Mouse (Mus musculus): ENCODE measurements around the gene Elfn2. TPM values are rescaled to one million over a fixed set of nuclear protein-coding genes. Genes with fewer than 3 reads are reported as not detected.

Gene Elfn2
- polyA plus RNA-seq (2015; fragmentation: Nextera tagmentation; extraction: Ambion mirVana) = 3.0 and 3.3 TPM in 2 replicates

DNA sequence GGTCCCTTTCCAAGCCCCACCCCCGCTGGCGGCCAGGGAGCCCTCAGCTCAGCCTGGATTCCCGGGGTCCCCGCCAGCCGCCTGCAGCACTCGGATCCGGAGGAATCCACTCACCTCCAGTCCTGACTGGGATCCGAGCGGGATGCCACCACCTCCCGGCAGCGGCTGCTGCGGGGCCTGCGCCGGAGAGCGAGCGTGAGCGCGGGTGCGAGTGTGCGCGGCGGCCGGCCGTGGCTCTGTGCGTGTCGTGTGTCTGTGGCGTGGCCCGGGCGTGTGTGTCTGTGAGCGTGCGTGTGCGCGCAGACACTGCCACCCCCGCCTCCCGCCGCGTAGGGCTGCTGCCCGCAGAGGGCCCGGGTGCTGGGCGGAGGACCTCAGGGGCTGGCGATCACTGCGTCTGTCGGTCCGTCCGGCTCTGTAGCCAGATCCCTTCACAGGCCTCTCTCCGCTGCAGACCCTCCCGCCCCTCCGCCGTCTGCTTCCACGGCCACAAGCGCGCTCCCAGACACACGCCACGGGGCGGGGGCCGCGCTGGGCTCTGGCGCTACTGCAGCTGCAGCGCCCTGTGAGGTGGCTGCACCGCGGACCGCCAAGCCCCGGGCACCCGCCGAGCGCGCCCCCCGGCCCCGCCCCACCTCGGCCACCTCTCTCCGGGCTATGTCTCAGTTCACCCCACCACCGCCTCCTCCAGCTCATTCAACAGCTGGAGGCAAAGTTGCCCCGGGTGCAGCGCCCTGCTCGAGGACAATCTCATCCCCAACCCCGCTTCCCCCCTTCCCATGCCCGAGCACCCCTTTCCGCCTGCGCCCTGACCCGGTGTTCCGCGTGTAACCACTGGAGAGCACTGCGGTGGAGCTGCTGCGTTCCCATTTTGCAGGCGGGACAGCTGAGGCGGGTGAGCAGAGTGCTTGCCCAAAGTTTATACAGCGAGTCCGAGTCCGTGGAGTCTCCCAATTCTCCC lies at the start of gene Elfn2:
Gene Elfn2, minus strand, starts transcription at position 482 of the 961 bp plus-strand sequence.
- peak within 1 kb of the TSS; percentile 73 for H3K9ac ChIP-seq (replicated peaks)
- H3K27me3 ChIP-seq = peaks cover 76% of the 10 kb centered on the region
- ATAC-seq = peak; percentile 59
- H3K4me1 ChIP-seq (replicated peaks) = peaks cover 49% of the 10 kb centered on the region
- peak within 1 kb of the TSS; percentile 50 for H3K4me3 ChIP-seq (replicated peaks)
- peak within 1 kb of the TSS; percentile 41; the same call in 1 of the 2 replicates for H3K27ac ChIP-seq
- no peaks in the 10 kb centered on the region for H3K9me3 ChIP-seq
- H3K36me3 ChIP-seq = no peaks in the 10 kb centered on the region
- peak within 1 kb of the TSS; percentile 77 for H3K4me2 ChIP-seq (replicated peaks)
- 1% methylated on average over 85 of the region's 89 CpGs for WGBS

DNA sequence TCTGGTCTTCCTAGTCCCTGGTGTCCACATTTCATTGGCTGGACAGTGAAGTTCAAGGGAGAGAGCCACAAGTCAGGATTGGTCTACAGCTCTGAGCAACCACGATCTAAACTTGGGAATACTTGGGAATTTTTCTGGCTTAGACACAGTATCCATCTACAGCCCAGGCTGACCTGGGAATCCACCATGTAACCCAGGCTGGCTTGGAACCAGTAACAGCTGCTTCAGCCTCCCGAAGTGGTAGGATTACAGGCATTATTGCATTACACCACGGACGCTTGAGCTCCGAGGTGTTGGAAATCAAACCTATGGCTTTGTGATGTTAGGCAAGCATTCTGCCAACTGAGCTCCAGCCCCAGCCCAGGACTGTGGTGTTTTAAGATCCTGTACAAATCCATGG lies 45.1 kb upstream of the Elfn2 start:
- Histone ChIP-seq H3K9ac (replicated peaks) (no peak overlapping the region), H3K4me3 (replicated peaks) (no peak overlapping the region), H3K4me1 (replicated peaks) (peaks cover 45% of the 10 kb centered on the region), H3K27ac (peak overlapping the region; percentile 62), H3K36me3 (peaks cover 46% of the 10 kb centered on the region), H3K9me3 (no peaks in the 10 kb centered on the region), H3K4me2 (replicated peaks) (no peak overlapping the region), H3K27me3 (no peaks in the 10 kb centered on the region)
- peak; percentile 3; the same call in 1 of the 2 replicates for ATAC-seq
- WGBS = 73% methylated on average over 5 of the region's 5 CpGs

DNA sequence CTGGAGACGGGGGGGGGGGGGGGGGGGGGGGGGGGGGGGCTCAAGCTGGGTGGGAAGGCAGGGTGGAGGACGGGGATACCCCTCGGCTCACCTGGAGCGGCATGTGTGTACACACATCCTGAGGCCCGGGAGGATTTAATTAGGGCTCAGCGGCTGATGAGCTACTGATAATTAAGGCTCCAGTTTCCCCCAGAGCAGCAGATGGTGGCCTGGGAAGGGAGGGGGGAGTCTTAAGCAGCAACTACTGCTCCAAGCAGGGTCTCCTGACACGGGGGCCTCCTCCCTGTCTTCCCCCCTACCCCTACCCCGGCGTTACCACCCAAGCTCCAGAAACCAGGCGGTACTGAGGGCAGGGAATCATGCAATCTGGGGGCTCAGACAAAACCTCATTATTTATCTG lies 44.6 kb upstream of the Elfn2 start:
- Histone ChIP-seq H3K4me1 (replicated peaks) (peaks cover 41% of the 10 kb centered on the region), H3K4me3 (replicated peaks) (no peak overlapping the region), H3K27ac (peak overlapping the region; percentile 62), H3K9ac (replicated peaks) (no peak overlapping the region), H3K9me3 (no peaks in the 10 kb centered on the region), H3K27me3 (no peaks in the 10 kb centered on the region), H3K4me2 (replicated peaks) (no peak overlapping the region), H3K36me3 (peaks cover 48% of the 10 kb centered on the region)
- WGBS = 15% methylated on average over 9 of the region's 10 CpGs
- ATAC-seq = peak; percentile 58

GRCm38 (mm10) chr15:78761112-78761511 lies 42.5 kb upstream of the Elfn2 start:
- no peak overlapping the region for H3K4me3 ChIP-seq (replicated peaks)
- 84% methylated on average over 13 of the region's 13 CpGs for WGBS
- no peaks in the 10 kb centered on the region for H3K27me3 ChIP-seq
- H3K9ac ChIP-seq (replicated peaks) = no peak overlapping the region
- H3K9me3 ChIP-seq = no peaks in the 10 kb centered on the region
- no peak overlapping the region for H3K4me2 ChIP-seq (replicated peaks)
- no peak overlapping the region for H3K27ac ChIP-seq
- peaks cover 47% of the 10 kb centered on the region for H3K36me3 ChIP-seq
- ATAC-seq = no peak
- peaks cover 27% of the 10 kb centered on the region for H3K4me1 ChIP-seq (replicated peaks)

GRCm38 (mm10) chr15:78758132-78758531 lies 39.6 kb upstream of the Elfn2 start:
- ATAC-seq = no peak
- WGBS = 90% methylated on average over 6 of the region's 6 CpGs

GRCm38 (mm10) chr15:78755966-78756725 lies 37.6 kb upstream of the Elfn2 start:
- 84% methylated on average over 12 of the region's 12 CpGs for WGBS

More at GRCm38 (mm10) chr15:78758132-78758531, 39.6 kb upstream of the Elfn2 start:
- Histone ChIP-seq H3K36me3 (peaks cover 43% of the 10 kb centered on the region), H3K27me3 (no peaks in the 10 kb centered on the region), H3K9me3 (no peaks in the 10 kb centered on the region), H3K9ac (replicated peaks) (no peak overlapping the region), H3K27ac (no peak overlapping the region), H3K4me2 (replicated peaks) (no peak overlapping the region), H3K4me3 (replicated peaks) (no peak overlapping the region), H3K4me1 (replicated peaks) (peaks cover 25% of the 10 kb centered on the region)

GRCm38 (mm10) chr15:78755226-78755625 lies 36.7 kb upstream of the Elfn2 start:
- Histone ChIP-seq H3K4me3 (replicated peaks) (no peak overlapping the region), H3K4me2 (replicated peaks) (no peak overlapping the region), H3K9me3 (no peaks in the 10 kb centered on the region), H3K9ac (replicated peaks) (no peak overlapping the region), H3K36me3 (peaks cover 32% of the 10 kb centered on the region), H3K27me3 (no peaks in the 10 kb centered on the region), H3K27ac (peak overlapping the region; percentile 48; the same call in 1 of the 2 replicates), H3K4me1 (replicated peaks) (peaks cover 33% of the 10 kb centered on the region)
- ATAC-seq = no peak
- 76% methylated on average over 3 of the region's 3 CpGs for WGBS

More at GRCm38 (mm10) chr15:78755966-78756725, 37.6 kb upstream of the Elfn2 start:
- no peak overlapping the region for H3K4me2 ChIP-seq (replicated peaks)
- ATAC-seq = no peak
- H3K4me1 ChIP-seq (replicated peaks) = peaks cover 24% of the 10 kb centered on the region
- H3K4me3 ChIP-seq (replicated peaks) = no peak overlapping the region
- H3K9me3 ChIP-seq = no peaks in the 10 kb centered on the region
- no peak overlapping the region for H3K27ac ChIP-seq
- no peak overlapping the region for H3K9ac ChIP-seq (replicated peaks)
- H3K36me3 ChIP-seq = peaks cover 34% of the 10 kb centered on the region
- no peaks in the 10 kb centered on the region for H3K27me3 ChIP-seq

DNA sequence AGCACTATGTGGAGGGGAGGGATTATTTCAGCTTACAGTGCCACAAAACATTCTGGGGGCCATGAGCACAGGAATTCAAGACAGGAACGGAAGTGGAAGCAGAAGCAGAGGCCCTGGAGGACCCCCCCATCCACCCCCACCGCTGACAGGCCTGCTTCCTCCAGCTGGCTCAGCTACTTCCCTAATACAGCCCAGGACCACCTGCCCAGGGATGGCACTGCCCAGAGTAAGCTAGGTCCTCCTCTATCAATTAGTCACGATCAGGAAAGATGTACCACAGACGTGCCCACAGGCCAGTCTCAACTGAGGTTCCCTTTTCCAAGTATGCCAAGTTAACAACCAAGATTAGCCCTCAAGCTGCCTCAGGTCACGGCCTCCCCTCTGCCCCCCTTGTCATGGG lies 35.6 kb upstream of the Elfn2 start:
- Histone ChIP-seq H3K4me1 (replicated peaks) (peaks cover 35% of the 10 kb centered on the region), H3K36me3 (peaks cover 22% of the 10 kb centered on the region), H3K9ac (replicated peaks) (no peak overlapping the region), H3K27ac (peak overlapping the region; percentile 48), H3K4me3 (replicated peaks) (no peak overlapping the region), H3K27me3 (no peaks in the 10 kb centered on the region), H3K9me3 (no peaks in the 10 kb centered on the region), H3K4me2 (replicated peaks) (no peak overlapping the region)
- ATAC-seq = no peak
- WGBS = 85% methylated on average over 5 of the region's 5 CpGs

DNA sequence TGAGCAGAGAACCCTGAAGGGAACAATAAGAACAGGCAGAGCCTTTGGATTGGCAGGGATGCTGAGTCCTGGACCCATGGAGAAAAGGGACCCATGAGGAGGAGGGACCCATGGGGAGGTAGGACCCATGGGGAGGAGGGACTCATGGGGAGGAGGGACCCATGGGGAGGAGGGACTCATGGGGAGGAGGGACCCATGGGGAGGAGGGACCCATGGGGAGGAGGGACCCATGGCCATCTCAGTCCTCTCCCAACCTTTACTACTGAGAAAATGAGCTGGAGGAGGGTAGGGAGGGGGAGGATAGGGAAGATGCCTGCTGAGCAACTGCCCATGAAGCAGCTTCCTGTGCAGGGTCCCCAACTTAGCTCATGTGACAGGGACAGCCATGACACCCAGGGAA lies 34.4 kb upstream of the Elfn2 start:
- H3K9ac ChIP-seq (replicated peaks) = no peak overlapping the region
- no peak overlapping the region for H3K4me2 ChIP-seq (replicated peaks)
- ATAC-seq = no peak
- no peaks in the 10 kb centered on the region for H3K27me3 ChIP-seq
- H3K9me3 ChIP-seq = no peaks in the 10 kb centered on the region
- H3K4me1 ChIP-seq (replicated peaks) = peaks cover 35% of the 10 kb centered on the region
- H3K4me3 ChIP-seq (replicated peaks) = no peak overlapping the region
- peaks cover 13% of the 10 kb centered on the region for H3K36me3 ChIP-seq
- H3K27ac ChIP-seq = no peak overlapping the region

- Histone ChIP-seq H3K9me3 (no peaks in the 10 kb centered on the region), H3K4me1 (replicated peaks) (peaks cover 35% of the 10 kb centered on the region), H3K36me3 (no peaks in the 10 kb centered on the region), H3K4me3 (replicated peaks) (no peak overlapping the region), H3K27me3 (no peaks in the 10 kb centered on the region), H3K4me2 (replicated peaks) (no peak overlapping the region), H3K9ac (replicated peaks) (no peak overlapping the region), H3K27ac (peak overlapping the region; percentile 44)
- 42% methylated on average over 6 of the region's 6 CpGs for whole genome bisulfite sequencing
- peak; percentile 31; the same call in 1 of the 2 replicates for ATAC-seq
These were observed 32.2 kb upstream of the Elfn2 start for GRCm38 (mm10) chr15:78750608-78751350.

- no peak for ATAC-seq
- Histone ChIP-seq H3K27ac (no peak overlapping the region), H3K36me3 (no peaks in the 10 kb centered on the region), H3K9ac (replicated peaks) (no peak overlapping the region), H3K4me2 (replicated peaks) (no peak overlapping the region), H3K9me3 (no peaks in the 10 kb centered on the region), H3K4me1 (replicated peaks) (peaks cover 26% of the 10 kb centered on the region), H3K27me3 (no peaks in the 10 kb centered on the region), H3K4me3 (replicated peaks) (no peak overlapping the region)
- WGBS = 57% methylated on average over 5 of the region's 5 CpGs
These were observed 31.3 kb upstream of the Elfn2 start for GRCm38 (mm10) chr15:78749855-78750254.
